Mouse (Mus musculus): ENCODE measurements around the gene Olfr48.

Gene Olfr48

GRCm38 (mm10) chr2:89848105-89848504, at the start of gene Olfr48:
Olfr48 (minus strand) TSS chr2:89848205.
- in situ Hi-C loops (cut with MboI; ENCODE audit: low sequenced_read_pairs) = no loop called here

DNA sequence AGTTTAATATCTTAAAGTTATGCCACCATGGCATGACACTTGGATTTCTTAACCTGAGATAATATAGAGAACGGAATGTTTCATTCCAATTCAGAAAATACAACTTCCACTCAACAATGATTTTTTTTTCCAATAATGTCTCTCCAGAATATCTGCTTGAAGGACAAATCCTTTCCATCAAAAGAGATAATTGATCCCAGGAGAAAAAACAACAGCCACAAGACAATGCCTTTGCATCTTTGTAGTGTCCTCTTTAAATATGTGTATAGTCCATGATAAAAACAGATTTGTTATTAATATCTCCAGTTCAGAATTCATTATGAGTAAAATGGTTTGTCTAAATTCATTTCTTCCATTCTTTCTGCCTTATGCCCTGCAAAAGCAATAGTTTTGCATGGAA, 30.1 kb upstream of the Olfr48 start, which contains the start of gene Olfr1257:
TSS of gene Olfr1257 (plus strand) at position 301 of the 400 bp plus-strand sequence.
- in situ Hi-C loops (cut with MboI; ENCODE audit: low sequenced_read_pairs) = no loop called here

- in situ Hi-C loops (cut with MboI; ENCODE audit: low sequenced_read_pairs) = no loop called here
Observed at GRCm38 (mm10) chr2:89849230-89849629, 1.2 kb upstream of the Olfr48 start.

- in situ Hi-C loops (cut with MboI; ENCODE audit: low sequenced_read_pairs) = no loop called here
Observed at GRCm38 (mm10) chr2:89841455-89841854, 6.5 kb downstream of the Olfr48 start, which contains the start of gene Olfr1256. Olfr1256 (minus strand) TSS chr2:89841555.

DNA sequence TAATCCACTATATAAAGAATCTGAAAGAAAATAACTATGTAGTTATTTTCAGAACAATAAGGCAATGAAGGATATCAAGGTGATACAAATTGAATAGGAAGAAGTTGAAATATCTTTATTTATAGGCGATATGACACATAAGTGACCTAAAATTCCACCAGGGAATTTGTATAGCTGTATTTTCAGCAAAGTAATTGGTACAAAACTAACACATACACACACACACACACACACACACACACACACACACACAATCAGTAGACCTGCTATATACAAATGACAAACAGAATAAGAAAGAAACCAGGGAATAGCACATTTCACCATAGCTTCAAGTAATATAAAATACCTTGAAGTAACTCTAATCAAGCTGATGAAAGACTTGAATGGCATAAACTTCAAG, 27.8 kb downstream of the Olfr48 start:
- in situ Hi-C loops (cut with MboI; ENCODE audit: low sequenced_read_pairs) = no loop called here

- in situ Hi-C loops (cut with MboI; ENCODE audit: low sequenced_read_pairs) = no loop called here
Observed at GRCm38 (mm10) chr2:89811751-89812150, 36.3 kb downstream of the Olfr48 start, which contains the start of gene Olfr1255. Olfr1255 (plus strand) TSS chr2:89812051.

DNA sequence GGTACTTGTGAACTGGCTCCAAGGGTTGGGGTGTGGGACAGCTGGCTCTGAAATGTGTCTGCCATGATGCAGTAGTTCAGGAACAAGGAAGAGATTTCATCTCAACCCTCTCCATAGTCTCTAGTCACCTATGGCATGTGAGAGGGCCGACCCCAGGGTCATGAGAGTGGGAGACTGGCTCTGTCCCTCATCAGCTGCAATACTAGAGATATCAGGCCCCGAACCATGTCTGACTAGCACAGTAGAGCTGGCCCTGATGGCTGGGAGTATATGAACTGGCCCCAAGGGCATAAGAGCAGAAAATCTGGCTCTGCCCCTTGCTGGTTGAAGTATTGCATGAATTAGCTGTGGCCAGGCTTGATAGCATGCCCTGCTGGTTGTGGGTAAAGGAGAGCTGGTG, 37.3 kb downstream of the Olfr48 start:
- in situ Hi-C loops (cut with MboI; ENCODE audit: low sequenced_read_pairs) = no loop called here

GRCm38 (mm10) chr2:89799583-89799982, 48.4 kb downstream of the Olfr48 start:
- in situ Hi-C loops (cut with MboI; ENCODE audit: low sequenced_read_pairs) = no loop called here

GRCm38 (mm10) chr2:89793519-89793918, 54.5 kb downstream of the Olfr48 start, which contains the start of gene Olfr1254:
Olfr1254 (minus strand) TSS chr2:89793619.
- in situ Hi-C loops (cut with MboI; ENCODE audit: low sequenced_read_pairs) = no loop called here

All from CH12F3 (cell line).